Mouse (Mus musculus) T-cell, adult 2 months (primary cell): Measurements from ENCODE around the gene Polr3g.
"Not testable (repeated sequence)": the region's sequence is repeated elsewhere in the genome, so short reads cannot be mapped to it uniquely, and the experiment has no call there.

Experiments used
- DNase-seq: peaks from one replicate; pipeline ENCODE4 v3.0.0; 2022; ENCODE audit warnings: low spot score

Polr3g gene

GRCm38 (mm10) chr13:81689587-81689986 is 21.2 kb downstream of the Polr3g start:
- no peak for DNase-seq

- DNase-seq, result no peak
Observed at GRCm38 (mm10) chr13:81684884-81685283, 25.9 kb downstream of the Polr3g start.

- DNase-seq, result no peak
Observed at GRCm38 (mm10) chr13:81684258-81684657, 26.6 kb downstream of the Polr3g start.

- no peak for DNase-seq
Observed at GRCm38 (mm10) chr13:81683107-81683506, 27.7 kb downstream of the Polr3g start.

- no peak for DNase-seq
Observed at GRCm38 (mm10) chr13:81675333-81675732, 35.5 kb downstream of the Polr3g start.

- DNase-seq, result no peak
Observed at GRCm38 (mm10) chr13:81667713-81668112, 43.1 kb downstream of the Polr3g start.

GRCm38 (mm10) chr13:81664331-81664698 is 46.5 kb downstream of the Polr3g start:
- DNase-seq, result no peak

- DNase-seq, result no peak
Observed at GRCm38 (mm10) chr13:81663566-81664330, 47.1 kb downstream of the Polr3g start.

- DNase-seq, result no peak
Observed at GRCm38 (mm10) chr13:81658053-81658752, 52.6 kb downstream of the Polr3g start.

- peak; percentile 92 for DNase-seq
Observed at GRCm38 (mm10) chr13:81657351-81658052, 53.3 kb downstream of the Polr3g start, which contains the start of gene Lysmd3. Gene Lysmd3, plus strand, starts transcription at chr13:81657663.

GRCm38 (mm10) chr13:81657008-81657350 is 53.8 kb downstream of the Polr3g start:
- no peak for DNase-seq

- no peak for DNase-seq
Observed at GRCm38 (mm10) chr13:81656091-81656850, 54.5 kb downstream of the Polr3g start.

- not testable (repeated sequence) for DNase-seq
Observed at GRCm38 (mm10) chr13:81650382-81650781, 60.4 kb downstream of the Polr3g start.

GRCm38 (mm10) chr13:81646348-81646747 is 64.5 kb downstream of the Polr3g start:
- no peak for DNase-seq

- no peak for DNase-seq
Observed at GRCm38 (mm10) chr13:81644047-81644565, 66.7 kb downstream of the Polr3g start.

- no peak for DNase-seq
Observed at GRCm38 (mm10) chr13:81642491-81643149, 68.2 kb downstream of the Polr3g start.

- no peak for DNase-seq
Observed at GRCm38 (mm10) chr13:81641289-81642045, 69.3 kb downstream of the Polr3g start.

- no peak for DNase-seq
Observed at GRCm38 (mm10) chr13:81640881-81641280, 69.9 kb downstream of the Polr3g start.

- DNase-seq, result no peak
Observed at GRCm38 (mm10) chr13:81639624-81640023, 71.2 kb downstream of the Polr3g start.

- DNase-seq, result no peak
Observed at GRCm38 (mm10) chr13:81632720-81633415, 77.9 kb downstream of the Polr3g start, which contains the start of gene Adgrv1. Gene Adgrv1, minus strand, starts transcription at chr13:81633154.
